Mouse (Mus musculus): ENCODE results near the gene Rps24. TPM values are rescaled to one million over a fixed set of nuclear protein-coding genes. Genes with fewer than 3 reads are reported as not detected.

Rps24 gene
- total RNA-seq, 1 experiment, result 2,661 TPM

GRCm38 (mm10) chr14:24521597-24521996 is 34.7 kb downstream of the Rps24 start:
- DNase-seq (ENCODE audit: low read depth, low spot score), result no peak

GRCm38 (mm10) chr14:24525137-24525536 is 38.2 kb downstream of the Rps24 start:
- Histone ChIP-seq H3K9me3 (ENCODE audit: control insufficient read depth, insufficient read depth, low read depth, low read length) (no peaks in the 10 kb centered on the region), H3K9ac (ENCODE audit: insufficient read depth, low read depth, low read length, poor library complexity, severe bottlenecking) (no peak overlapping the region), H3K4me1 (ENCODE audit: control insufficient read depth in 2 of 2, insufficient read depth in 2 of 2, low read length in 2 of 2, poor library complexity in 1 of 2) (0 out of 4 replicates have a peak, but pooled peaks cover 0 to 2% of the 10 kb centered on the region in 2 experiments), H3K27ac (ENCODE audit: insufficient read depth, low read depth, low read length, poor library complexity, severe bottlenecking) (no peak overlapping the region), H3K4me3 (ENCODE audit: insufficient read depth in 1 of 2, low read depth in 1 of 2, low read length in 2 of 2, poor library complexity in 1 of 2, severe bottlenecking in 1 of 2) (no peak overlapping the region), H3K36me3 (ENCODE audit: control insufficient read depth, insufficient read depth, low read length, poor library complexity, severe bottlenecking) (no peaks in the 10 kb centered on the region)
- in situ Hi-C loops (cut with MboI; ENCODE audit: low sequenced_read_pairs in 2 of 2, unreplicated experiment in 2 of 2), result loop anchor here in 1 of 2 experiments (25.0 kb wide), 1 partner anchor 762 kb away; no protein-coding TSS in a partner anchor
- TF ChIP-seq ZNF384 (IDR thresholded peaks at IDR 0.05; ENCODE audit: low read depth, low read length), result no peak
- no peak for TF ChIP-seq CHD2 (IDR thresholded peaks at IDR 0.05; ENCODE audit: low read depth, low read length)
- TF ChIP-seq MAFK (IDR thresholded peaks at IDR 0.05; ENCODE audit: insufficient read depth, low read depth, low read length), result no peak
- no peak for TF ChIP-seq HCFC1 (IDR thresholded peaks at IDR 0.05; ENCODE audit: borderline replicate concordance, insufficient read depth, low read length)
- TF ChIP-seq ZC3H11A (IDR thresholded peaks at IDR 0.05; ENCODE audit: borderline replicate concordance, low read depth, low read length), result no peak
- DNase-seq (ENCODE audit: low read depth, low spot score), result no peak

More at GRCm38 (mm10) chr14:24521597-24521996, 34.7 kb downstream of the Rps24 start:
- no peak overlapping the region for H3K27ac ChIP-seq (ENCODE audit: insufficient read depth, low read depth, low read length, poor library complexity, severe bottlenecking)
- TF ChIP-seq ZNF384 (IDR thresholded peaks at IDR 0.05; ENCODE audit: low read depth, low read length) (no peak), CHD2 (IDR thresholded peaks at IDR 0.05; ENCODE audit: low read depth, low read length) (no peak), ZC3H11A (IDR thresholded peaks at IDR 0.05; ENCODE audit: borderline replicate concordance, low read depth, low read length) (no peak), HCFC1 (IDR thresholded peaks at IDR 0.05; ENCODE audit: borderline replicate concordance, insufficient read depth, low read length) (no peak), MAFK (IDR thresholded peaks at IDR 0.05; ENCODE audit: insufficient read depth, low read depth, low read length) (no peak)
- no peaks in the 10 kb centered on the region for H3K9me3 ChIP-seq (ENCODE audit: control insufficient read depth, insufficient read depth, low read depth, low read length)
- in situ Hi-C loops (cut with MboI; ENCODE audit: low sequenced_read_pairs in 2 of 2, unreplicated experiment in 2 of 2), result loop anchor here in 1 of 2 experiments (25.0 kb wide), 2 partner anchors 416 to 1041 kb away; no protein-coding TSS in a partner anchor
- no peaks in the 10 kb centered on the region for H3K36me3 ChIP-seq (ENCODE audit: control insufficient read depth, insufficient read depth, low read length, poor library complexity, severe bottlenecking)
- H3K4me3 ChIP-seq (ENCODE audit: insufficient read depth in 1 of 2, low read depth in 1 of 2, low read length in 2 of 2, poor library complexity in 1 of 2, severe bottlenecking in 1 of 2), result no peak overlapping the region
- H3K9ac ChIP-seq (ENCODE audit: insufficient read depth, low read depth, low read length, poor library complexity, severe bottlenecking), result no peak overlapping the region
- H3K4me1 ChIP-seq (ENCODE audit: control insufficient read depth in 2 of 2, insufficient read depth in 2 of 2, low read length in 2 of 2, poor library complexity in 1 of 2), result no peaks in the 10 kb centered on the region

DNA sequence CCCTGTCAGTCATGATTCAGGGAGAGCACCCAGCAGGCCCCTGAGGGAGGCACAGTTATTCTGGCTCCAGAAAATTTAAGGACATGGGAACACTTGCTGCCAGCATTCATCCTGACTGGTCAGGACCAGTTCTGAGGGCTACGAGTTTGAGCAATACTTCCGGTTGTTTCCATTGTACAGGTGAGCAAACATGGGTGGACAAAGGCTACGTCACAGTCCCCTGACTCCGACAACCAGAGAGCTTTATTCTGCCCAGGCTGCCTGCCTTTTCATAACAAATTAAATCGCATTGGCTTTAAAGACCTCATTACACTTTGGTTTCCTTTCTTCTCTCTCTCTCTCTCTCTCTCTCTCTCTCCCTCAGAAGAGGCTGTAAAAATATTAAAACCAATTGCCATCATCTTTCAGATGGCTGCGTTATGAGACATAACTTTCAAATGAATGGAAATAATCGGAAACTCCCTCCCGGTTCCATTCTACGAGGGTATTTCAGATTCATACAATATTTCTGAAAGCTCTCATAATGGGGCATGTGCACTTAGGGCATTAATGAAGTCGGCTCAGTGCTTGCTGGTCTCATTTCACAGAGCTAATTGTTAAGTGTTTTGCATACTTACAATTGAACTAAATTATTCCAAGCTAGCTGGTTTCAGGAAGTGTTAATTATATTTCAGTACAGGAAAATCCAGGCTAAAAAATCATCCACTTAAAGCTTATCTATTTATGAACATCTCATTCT is 38.9 kb downstream of the Rps24 start:
- DNase-seq (ENCODE audit: low read depth, low spot score), result no peak
- H3K9me3 ChIP-seq (ENCODE audit: control insufficient read depth, insufficient read depth, low read depth, low read length), result no peaks in the 10 kb centered on the region
- no peaks in the 10 kb centered on the region for H3K36me3 ChIP-seq (ENCODE audit: control insufficient read depth, insufficient read depth, low read length, poor library complexity, severe bottlenecking)
- H3K4me3 ChIP-seq (ENCODE audit: insufficient read depth in 1 of 2, low read depth in 1 of 2, low read length in 2 of 2, poor library complexity in 1 of 2, severe bottlenecking in 1 of 2), result no peak overlapping the region
- H3K9ac ChIP-seq (ENCODE audit: insufficient read depth, low read depth, low read length, poor library complexity, severe bottlenecking), result no peak overlapping the region
- TF ChIP-seq ZC3H11A (IDR thresholded peaks at IDR 0.05; ENCODE audit: borderline replicate concordance, low read depth, low read length), result no peak
- no peak for TF ChIP-seq ZNF384 (IDR thresholded peaks at IDR 0.05; ENCODE audit: low read depth, low read length)
- no peak for TF ChIP-seq CHD2 (IDR thresholded peaks at IDR 0.05; ENCODE audit: low read depth, low read length)
- no peak for TF ChIP-seq MAFK (IDR thresholded peaks at IDR 0.05; ENCODE audit: insufficient read depth, low read depth, low read length)
- no peak for TF ChIP-seq HCFC1 (IDR thresholded peaks at IDR 0.05; ENCODE audit: borderline replicate concordance, insufficient read depth, low read length)
- 0 out of 4 replicates have a peak, but pooled peaks cover 0 to 2% of the 10 kb centered on the region in 2 experiments for H3K4me1 ChIP-seq (ENCODE audit: control insufficient read depth in 2 of 2, insufficient read depth in 2 of 2, low read length in 2 of 2, poor library complexity in 1 of 2)
- in situ Hi-C loops (cut with MboI; ENCODE audit: low sequenced_read_pairs in 2 of 2, unreplicated experiment in 2 of 2), result loop anchor here in 1 of 2 experiments (25.0 kb wide), 1 partner anchor 761 kb away; no protein-coding TSS in a partner anchor
- no peak overlapping the region for H3K27ac ChIP-seq (ENCODE audit: insufficient read depth, low read depth, low read length, poor library complexity, severe bottlenecking)

GRCm38 (mm10) chr14:24526440-24526839 is 39.5 kb downstream of the Rps24 start:
- H3K9me3 ChIP-seq (ENCODE audit: control insufficient read depth, insufficient read depth, low read depth, low read length), result no peaks in the 10 kb centered on the region
- H3K4me1 ChIP-seq (ENCODE audit: control insufficient read depth in 2 of 2, insufficient read depth in 2 of 2, low read length in 2 of 2, poor library complexity in 1 of 2), result 0 out of 4 replicates have a peak, but pooled peaks cover 0 to 2% of the 10 kb centered on the region in 2 experiments
- no peaks in the 10 kb centered on the region for H3K36me3 ChIP-seq (ENCODE audit: control insufficient read depth, insufficient read depth, low read length, poor library complexity, severe bottlenecking)
- TF ChIP-seq ZNF384 (IDR thresholded peaks at IDR 0.05; ENCODE audit: low read depth, low read length), result no peak
- no peak for TF ChIP-seq HCFC1 (IDR thresholded peaks at IDR 0.05; ENCODE audit: borderline replicate concordance, insufficient read depth, low read length)
- TF ChIP-seq ZC3H11A (IDR thresholded peaks at IDR 0.05; ENCODE audit: borderline replicate concordance, low read depth, low read length), result no peak
- TF ChIP-seq MAFK (IDR thresholded peaks at IDR 0.05; ENCODE audit: insufficient read depth, low read depth, low read length), result no peak
- no peak for TF ChIP-seq CHD2 (IDR thresholded peaks at IDR 0.05; ENCODE audit: low read depth, low read length)
- in situ Hi-C loops (cut with MboI; ENCODE audit: low sequenced_read_pairs in 2 of 2, unreplicated experiment in 2 of 2), result loop anchor here in 1 of 2 experiments (25.0 kb wide), 1 partner anchor 761 kb away; no protein-coding TSS in a partner anchor
- H3K9ac ChIP-seq (ENCODE audit: insufficient read depth, low read depth, low read length, poor library complexity, severe bottlenecking), result no peak overlapping the region
- DNase-seq (ENCODE audit: low read depth, low spot score), result no peak
- H3K27ac ChIP-seq (ENCODE audit: insufficient read depth, low read depth, low read length, poor library complexity, severe bottlenecking), result no peak overlapping the region
- H3K4me3 ChIP-seq (ENCODE audit: insufficient read depth in 1 of 2, low read depth in 1 of 2, low read length in 2 of 2, poor library complexity in 1 of 2, severe bottlenecking in 1 of 2), result no peak overlapping the region
